Mouse (Mus musculus) heart, adult 2 months (tissue): ENCODE measurements around the gene Gpr150. TPM values are rescaled to one million over a fixed set of nuclear protein-coding genes. Genes with fewer than 3 reads are reported as not detected.

Experiments used
- DNase-seq, 2 experiments: peaks; one replicate each; pipeline ENCODE4 v3.0.0; 2021
- H3K27ac ChIP-seq: fragments of 200-600 bp; 2 replicates; pipeline ENCODE4 v1.8.1; 2022
- H3K27me3 ChIP-seq: fragments of 200-500 bp; 2 replicates; pipeline ENCODE4 v1.6.1; 2012; ENCODE audit warnings: mild to moderate bottlenecking, low read length, inconsistent platforms, mixed read lengths; ENCODE audit not compliant: control insufficient read depth, insufficient read depth
- H3K36me3 ChIP-seq: fragments of 200-500 bp; 2 replicates; pipeline ENCODE4 v1.6.1; 2012; ENCODE audit warnings: low read length, inconsistent platforms; ENCODE audit not compliant: control insufficient read depth, insufficient read depth
- H3K4me1 ChIP-seq: fragments of 200-500 bp; 2 replicates; pipeline ENCODE4 v1.6.1; 2011; ENCODE audit warnings: low read length; ENCODE audit not compliant: control insufficient read depth, insufficient read depth
- H3K4me3 ChIP-seq: fragments of 200-600 bp; 2 replicates; pipeline ENCODE4 v1.8.1; 2022
- H3K79me2 ChIP-seq: fragments of 200-500 bp; replicated peaks from 2 replicates; pipeline ENCODE4 v1.6.1; 2012; ENCODE audit warnings: mild to moderate bottlenecking, inconsistent platforms, low read length, moderate library complexity, mixed read lengths; ENCODE audit not compliant: control insufficient read depth, insufficient read depth
- H3K9ac ChIP-seq: fragments of 200-500 bp; 2 replicates; pipeline ENCODE4 v1.6.1; 2012; ENCODE audit warnings: low read depth, mild to moderate bottlenecking, control low read depth, inconsistent platforms, low read length, mixed read lengths
- CTCF ChIP-seq: fragments of 200-600 bp; IDR thresholded peaks from 2 replicates; pipeline ENCODE4 v1.8.1; 2022; ENCODE audit warnings: antibody characterized with exemption, mild to moderate bottlenecking, moderate library complexity
- EP300 ChIP-seq: fragments of 200-500 bp; IDR thresholded peaks from 2 replicates; pipeline ENCODE4 v1.6.1; 2011; ENCODE audit warnings: low read depth, low read length, control low read depth; ENCODE audit not compliant: insufficient read depth
- POLR2A ChIP-seq: fragments of 200-500 bp; IDR thresholded peaks from 2 replicates; pipeline ENCODE4 v1.6.1; 2011; ENCODE audit warnings: mild to moderate bottlenecking, low read depth, low read length, control low read depth; ENCODE audit not compliant: insufficient read depth
- WGBS: fragments of 180-500 bp; shearing (Covaris S2); methylation state at CpG from one replicate; pipeline ENCODE4 v1.1.7; 2018; 5-methylcytosine and 5-hydroxymethylcytosine counted together
- intact Hi-C: fragments of 180-260 bp; cut with DNase I; formaldehyde crosslinking; loops from one replicate; pipeline ENCODE4 v1.15.1; 2025
- polyA plus RNA-seq: library from polyadenylated mRNA; depleted of rRNA; stranded (reverse); fragments of >200 nt; gene quantifications from 2 replicates; pipeline ENCODE4 v1.2.3, GENCODE M21; 2012
- total RNA-seq, 2 experiments: library from RNA; stranded (reverse); gene quantifications; 2 replicates each; pipeline ENCODE4 v1.2.3; 2021

The Gpr150 gene
- total and polyA plus RNA-seq, 3 experiments = not detected

GRCm38 (mm10) chr13:76056261-76056724, 503 bp downstream of the Gpr150 start:
- Histone ChIP-seq H3K79me2 (no peaks in the 10 kb centered on the region), H3K4me3 (peak overlapping the region; percentile 54), H3K4me1 (peaks cover 3% of the 10 kb centered on the region), H3K36me3 (no peaks in the 10 kb centered on the region), H3K27me3 (peaks cover 3% of the 10 kb centered on the region; the same call in 1 of the 2 replicates), H3K9ac (peak overlapping the region; percentile 8), H3K27ac (no peak overlapping the region)
- intact Hi-C loops = loop anchor here (2.0 to 5.0 kb wide), 3 partner anchors 31 to 114 kb away; partner anchors contain the start of gene Rhobtb3
- DNase-seq = peak; percentile 76
- TF ChIP-seq POLR2A (no peak), EP300 (no peak), CTCF (peak; percentile 75)
- WGBS = 2% methylated on average over 34 of the region's 34 CpGs

DNA sequence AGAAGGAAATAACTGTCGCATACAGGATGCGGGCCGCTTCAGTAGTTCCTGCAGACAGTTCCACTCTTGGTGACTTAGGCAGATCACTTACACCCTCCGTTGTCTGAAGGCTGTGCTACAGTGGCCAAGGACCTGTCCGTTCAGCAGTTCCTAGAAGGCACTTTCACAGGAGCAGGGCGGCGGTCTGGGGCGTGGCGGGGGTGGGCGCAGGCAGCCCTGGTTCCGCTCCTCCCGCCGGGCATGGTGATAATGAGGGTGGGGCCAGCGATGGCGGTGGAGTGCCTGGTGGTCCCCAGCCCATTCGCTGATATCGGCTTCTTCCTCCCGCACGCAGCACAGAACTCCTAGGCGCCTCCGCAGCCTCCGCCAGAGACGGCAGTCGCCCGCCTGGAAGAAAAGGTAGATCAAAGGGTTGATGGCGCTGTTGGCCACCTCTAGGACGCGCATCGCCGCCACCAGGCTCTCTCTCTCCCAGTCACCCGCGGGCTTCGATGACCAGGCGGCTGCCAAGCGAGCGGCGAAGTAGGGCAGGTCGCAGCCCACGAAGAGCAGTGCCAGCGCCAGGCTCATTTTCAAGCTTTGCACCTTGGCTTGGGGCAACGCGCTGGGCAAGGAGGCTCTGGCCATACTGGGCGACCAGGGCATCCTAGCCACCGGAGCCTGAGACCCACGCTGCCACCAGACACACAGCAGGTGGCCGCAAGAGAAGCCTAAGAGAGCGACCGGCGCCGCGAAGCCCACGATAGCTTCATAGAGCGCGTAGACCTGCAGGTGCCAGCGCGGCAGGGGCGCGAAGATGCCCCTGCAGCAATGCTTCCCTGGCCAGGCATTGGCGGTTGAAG, 1.2 kb downstream of the Gpr150 start:
- intact Hi-C loops = loop anchor here (2.0 to 5.0 kb wide), 3 partner anchors 31 to 113 kb away; partner anchors contain the start of gene Rhobtb3
- peaks cover 3% of the 10 kb centered on the region for H3K4me1 ChIP-seq
- WGBS = 2% methylated on average over 58 of the region's 59 CpGs
- no peaks in the 10 kb centered on the region for H3K79me2 ChIP-seq
- TF ChIP-seq EP300 (no peak), CTCF (no peak), POLR2A (no peak)
- DNase-seq = peak; percentile 28 to 38
- H3K27me3 ChIP-seq = peaks cover 3% of the 10 kb centered on the region; the same call in 1 of the 2 replicates
- no peaks in the 10 kb centered on the region for H3K36me3 ChIP-seq
- peak overlapping the region; percentile 54 for H3K4me3 ChIP-seq
- peak overlapping the region; percentile 17 for H3K9ac ChIP-seq
- H3K27ac ChIP-seq = no peak overlapping the region

- intact Hi-C loops = no loop called here
- no peak overlapping the region for H3K9ac ChIP-seq
- no peak overlapping the region for H3K27ac ChIP-seq
- DNase-seq = no peak
- H3K79me2 ChIP-seq = no peaks in the 10 kb centered on the region
- TF ChIP-seq CTCF (no peak), EP300 (no peak), POLR2A (no peak)
- no peak overlapping the region for H3K4me3 ChIP-seq
- no peaks in the 10 kb centered on the region for H3K4me1 ChIP-seq
- H3K27me3 ChIP-seq = no peaks in the 10 kb centered on the region
- no peaks in the 10 kb centered on the region for H3K36me3 ChIP-seq
These were observed 11.8 kb downstream of the Gpr150 start for GRCm38 (mm10) chr13:76044971-76045370.

DNA sequence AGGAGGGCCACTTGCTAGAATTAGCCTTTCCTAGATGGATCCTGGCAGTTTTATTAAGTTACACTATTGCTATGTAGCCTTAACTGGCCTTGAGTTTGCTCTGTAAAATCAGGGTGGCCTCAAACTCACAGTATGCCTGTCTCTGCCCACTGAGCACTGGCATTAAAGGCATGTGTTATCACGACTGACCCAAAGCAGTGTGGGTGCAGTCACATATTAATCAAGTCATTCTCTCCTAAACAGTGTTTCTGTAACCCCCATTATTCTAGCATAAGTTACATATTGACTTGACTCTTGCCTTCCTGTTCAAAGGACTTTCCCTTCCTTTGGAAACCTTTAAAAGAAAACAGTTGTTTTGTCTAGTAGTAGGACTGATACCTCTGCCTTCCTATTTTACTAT, 14.3 kb downstream of the Gpr150 start:
- H3K36me3 ChIP-seq = no peaks in the 10 kb centered on the region
- no peak overlapping the region for H3K4me3 ChIP-seq
- H3K4me1 ChIP-seq = no peaks in the 10 kb centered on the region
- no peak overlapping the region for H3K27ac ChIP-seq
- no peaks in the 10 kb centered on the region for H3K79me2 ChIP-seq
- no peak for DNase-seq
- intact Hi-C loops = no loop called here
- TF ChIP-seq CTCF (no peak), POLR2A (no peak), EP300 (no peak)
- 39% methylated on average over 1 of the region's 1 CpGs for WGBS
- no peaks in the 10 kb centered on the region for H3K27me3 ChIP-seq
- no peak overlapping the region for H3K9ac ChIP-seq

- Histone ChIP-seq H3K36me3 (no peaks in the 10 kb centered on the region), H3K4me1 (peaks cover 2% of the 10 kb centered on the region), H3K9ac (no peak overlapping the region), H3K27me3 (no peaks in the 10 kb centered on the region), H3K4me3 (no peak overlapping the region), H3K79me2 (no peaks in the 10 kb centered on the region), H3K27ac (peak overlapping the region; percentile 51)
- no peak for TF ChIP-seq EP300
- no peak for TF ChIP-seq CTCF
- no peak for TF ChIP-seq POLR2A
- WGBS = 21% methylated on average over 3 of the region's 3 CpGs
- intact Hi-C loops = loop anchor here (2.0 to 5.0 kb wide), 3 partner anchors 32 to 1162 kb away; partner anchors contain the start of gene Gpr150
- peak in 1 of 2 experiments; percentile 21 for DNase-seq
These were observed 32.2 kb downstream of the Gpr150 start for GRCm38 (mm10) chr13:76024588-76024987.

DNA sequence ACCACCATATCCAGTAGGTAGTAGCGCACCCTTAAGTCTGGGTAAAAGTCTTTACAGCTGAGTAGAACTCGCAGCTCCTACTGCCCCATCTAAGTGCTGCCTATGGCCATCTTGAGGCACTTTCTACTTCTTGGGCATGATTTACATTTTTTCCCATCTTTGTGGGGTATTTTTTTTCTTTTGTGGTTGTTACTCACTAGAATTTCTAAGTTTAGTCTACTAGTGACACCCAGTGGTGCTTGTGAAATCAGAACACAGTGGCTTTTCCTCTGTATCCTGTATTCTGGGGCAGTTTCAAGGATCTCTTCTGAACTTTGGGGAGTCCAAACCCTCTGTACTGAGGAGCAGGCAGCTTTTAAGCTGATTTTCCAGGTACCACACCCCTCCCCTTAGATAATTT, 35.0 kb downstream of the Gpr150 start:
- Histone ChIP-seq H3K36me3 (peaks cover 3% of the 10 kb centered on the region; the same call in 1 of the 2 replicates), H3K79me2 (no peaks in the 10 kb centered on the region), H3K9ac (no peak overlapping the region), H3K27me3 (no peaks in the 10 kb centered on the region), H3K4me1 (peaks cover 4% of the 10 kb centered on the region), H3K27ac (no peak overlapping the region), H3K4me3 (no peak overlapping the region)
- intact Hi-C loops = loop anchor here (5.0 kb wide), 2 partner anchors 794 to 1159 kb away; no protein-coding TSS in a partner anchor
- TF ChIP-seq CTCF (peak; percentile 57), POLR2A (no peak)
- no peak for DNase-seq
- 95% methylated on average over 2 of the region's 2 CpGs for WGBS
